Mouse (Mus musculus) thymus, adult 2 months (tissue): ENCODE data around the gene Ank3. TPM values are rescaled to one million over a fixed set of nuclear protein-coding genes. Genes with fewer than 3 reads are reported as not detected.

Experiments used
- DNase-seq: peaks from one replicate; pipeline ENCODE4 v3.0.0; 2021
- H3K27ac ChIP-seq: fragments of 200-500 bp; 2 replicates; pipeline ENCODE4 v1.5.1; 2012; ENCODE audit warnings: low read length, control low read depth; ENCODE audit not compliant: control insufficient read depth, insufficient read depth
- H3K27me3 ChIP-seq: fragments of 200-500 bp; 2 replicates; pipeline ENCODE4 v1.6.1; 2012; ENCODE audit warnings: mild to moderate bottlenecking, low read length, moderate library complexity, mixed read lengths; ENCODE audit not compliant: control insufficient read depth, insufficient read depth
- H3K36me3 ChIP-seq: fragments of 200-500 bp; 2 replicates; pipeline ENCODE4 v1.6.1; 2012; ENCODE audit warnings: mild to moderate bottlenecking, low read length, moderate library complexity; ENCODE audit not compliant: control insufficient read depth, insufficient read depth
- H3K4me1 ChIP-seq: fragments of 200-500 bp; replicated peaks from 2 replicates; pipeline ENCODE4 v1.6.1; 2012; ENCODE audit warnings: low read length; ENCODE audit not compliant: control insufficient read depth, insufficient read depth
- H3K4me3 ChIP-seq: fragments of 200-500 bp; 2 replicates; pipeline ENCODE4 v1.5.1; 2012; ENCODE audit warnings: mild to moderate bottlenecking, low read length, control low read depth, moderate library complexity; ENCODE audit not compliant: control insufficient read depth, insufficient read depth
- CTCF ChIP-seq: fragments of 200-500 bp; IDR thresholded peaks from 2 replicates; pipeline ENCODE4 v1.5.1; 2012; ENCODE audit warnings: mild to moderate bottlenecking, control low read depth, low read length, moderate library complexity, borderline replicate concordance; ENCODE audit not compliant: control insufficient read depth, poor library complexity, insufficient read depth; ENCODE audit errors: extremely low read depth
- POLR2A ChIP-seq: fragments of 200-500 bp; IDR thresholded peaks from 2 replicates; pipeline ENCODE4 v1.6.1; 2012; ENCODE audit warnings: mild to moderate bottlenecking, low read length, control low read depth, moderate library complexity; ENCODE audit not compliant: control insufficient read depth, poor library complexity, insufficient read depth; ENCODE audit errors: extremely low read depth
- WGBS: fragments of 180-500 bp; shearing (Covaris S2); methylation state at CpG from one replicate; pipeline ENCODE4 v1.1.7; 2018; 5-methylcytosine and 5-hydroxymethylcytosine counted together
- polyA plus RNA-seq: library from polyadenylated mRNA; depleted of rRNA; stranded (reverse); fragments of >200 nt; gene quantifications from 2 replicates; pipeline ENCODE4 v1.2.3, GENCODE M21; 2012

Ank3 gene
- polyA plus RNA-seq, 1 experiment = 4.2 TPM

DNA sequence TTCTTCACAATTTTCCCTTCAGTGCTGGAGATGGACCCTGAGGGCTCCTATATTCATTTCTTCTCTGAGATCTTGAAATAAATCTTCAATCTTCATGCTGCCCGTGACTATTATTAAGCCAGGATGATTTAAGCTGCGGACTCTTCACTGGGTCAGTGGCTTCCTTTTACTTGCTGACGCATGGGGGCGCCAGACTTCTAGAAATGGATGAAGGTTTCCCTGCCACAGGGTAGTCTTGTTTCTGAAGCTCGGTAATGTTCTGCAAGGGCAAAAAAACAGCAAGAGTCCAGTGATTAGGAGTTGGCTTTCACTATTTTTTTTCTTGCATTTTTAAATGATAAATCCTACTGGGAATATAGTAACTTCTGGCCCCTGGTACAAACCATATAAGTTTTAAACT lies 471.8 kb downstream of the Ank3 start:
- Histone ChIP-seq H3K36me3 (no peaks in the 10 kb centered on the region), H3K27me3 (no peaks in the 10 kb centered on the region), H3K4me1 (no peaks in the 10 kb centered on the region), H3K27ac (no peak overlapping the region), H3K4me3 (no peak overlapping the region)
- DNase-seq = peak; percentile 48
- TF ChIP-seq CTCF (no peak), POLR2A (no peak)
- WGBS = 7% methylated on average over 5 of the region's 5 CpGs

DNA sequence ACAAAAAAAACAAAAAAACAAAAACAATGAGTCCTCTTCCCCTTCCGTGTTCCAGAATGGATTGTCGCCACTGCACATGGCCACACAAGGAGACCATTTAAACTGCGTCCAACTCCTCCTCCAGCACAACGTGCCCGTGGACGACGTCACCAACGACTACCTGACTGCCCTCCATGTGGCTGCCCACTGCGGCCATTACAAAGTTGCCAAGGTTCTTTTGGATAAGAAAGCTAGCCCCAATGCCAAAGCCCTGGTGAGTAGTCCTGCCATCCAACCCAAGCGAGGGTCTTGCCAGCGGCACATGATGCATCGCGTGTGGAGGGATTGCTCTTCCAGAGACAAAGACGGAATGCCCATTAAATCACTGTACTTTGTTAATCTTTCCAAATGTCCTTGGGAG lies 472.4 kb downstream of the Ank3 start:
- no peak for TF ChIP-seq POLR2A
- no peak for TF ChIP-seq CTCF
- Histone ChIP-seq H3K4me3 (no peak overlapping the region), H3K36me3 (no peaks in the 10 kb centered on the region), H3K27me3 (no peaks in the 10 kb centered on the region), H3K27ac (no peak overlapping the region), H3K4me1 (no peaks in the 10 kb centered on the region)
- no peak for DNase-seq
- 94% methylated on average over 14 of the region's 14 CpGs for WGBS

DNA sequence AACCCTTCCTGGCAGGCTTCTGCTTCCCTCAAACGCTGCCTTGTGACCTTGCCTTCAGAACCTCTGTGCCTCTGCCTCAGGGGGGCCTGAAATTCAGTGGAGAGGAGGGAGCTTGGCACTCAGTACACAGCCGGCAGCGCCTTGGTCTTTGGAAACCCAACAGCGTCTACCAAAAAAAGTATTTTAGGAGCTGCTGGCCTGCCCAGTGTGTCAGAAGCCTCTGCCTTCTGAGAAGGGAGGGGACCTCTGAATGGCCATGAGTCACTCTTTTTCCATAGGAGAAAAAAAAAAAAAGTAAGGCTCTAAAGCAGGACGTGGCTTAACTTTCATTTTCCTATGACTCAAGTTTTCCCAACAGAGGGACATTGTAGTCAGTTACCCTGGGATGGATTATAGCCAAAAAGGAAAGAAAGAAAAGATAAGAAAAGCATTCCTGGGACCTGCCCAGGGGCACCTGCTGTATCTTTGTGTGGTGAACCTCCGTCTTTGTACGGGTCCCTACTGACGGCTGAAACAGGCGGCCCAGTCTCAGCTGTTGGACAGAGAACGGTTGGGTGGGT lies 473.7 kb downstream of the Ank3 start:
- TF ChIP-seq POLR2A = no peak
- no peak for TF ChIP-seq CTCF
- H3K4me3 ChIP-seq = no peak overlapping the region
- H3K27ac ChIP-seq = no peak overlapping the region
- H3K36me3 ChIP-seq = no peaks in the 10 kb centered on the region
- H3K27me3 ChIP-seq = no peaks in the 10 kb centered on the region
- DNase-seq = no peak
- no peaks in the 10 kb centered on the region for H3K4me1 ChIP-seq
- 77% methylated on average over 10 of the region's 10 CpGs for WGBS

DNA sequence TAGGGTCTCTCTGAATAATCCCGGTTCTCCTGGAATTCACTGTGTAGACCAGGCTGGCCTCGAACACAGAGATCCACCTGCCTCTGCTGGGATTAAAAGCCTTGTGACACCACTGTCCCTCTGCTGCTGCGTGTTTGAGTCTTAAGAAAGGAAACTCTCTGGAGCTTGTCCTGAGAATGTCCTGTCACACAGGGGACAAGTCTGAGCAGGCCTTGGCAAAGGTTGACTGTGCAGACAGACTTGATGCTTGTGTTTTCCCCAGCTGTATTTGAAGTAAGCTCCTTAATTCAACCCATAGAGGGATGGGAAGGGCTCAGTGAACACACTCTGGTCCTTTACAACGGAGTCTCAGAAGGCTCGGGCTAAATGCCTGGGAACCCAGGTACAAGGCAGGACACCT lies 474.3 kb downstream of the Ank3 start:
- Histone ChIP-seq H3K4me3 (no peak overlapping the region), H3K4me1 (no peaks in the 10 kb centered on the region), H3K36me3 (no peaks in the 10 kb centered on the region), H3K27me3 (no peaks in the 10 kb centered on the region), H3K27ac (no peak overlapping the region)
- 89% methylated on average over 5 of the region's 5 CpGs for WGBS
- DNase-seq = no peak
- no peak for TF ChIP-seq CTCF
- no peak for TF ChIP-seq POLR2A

DNA sequence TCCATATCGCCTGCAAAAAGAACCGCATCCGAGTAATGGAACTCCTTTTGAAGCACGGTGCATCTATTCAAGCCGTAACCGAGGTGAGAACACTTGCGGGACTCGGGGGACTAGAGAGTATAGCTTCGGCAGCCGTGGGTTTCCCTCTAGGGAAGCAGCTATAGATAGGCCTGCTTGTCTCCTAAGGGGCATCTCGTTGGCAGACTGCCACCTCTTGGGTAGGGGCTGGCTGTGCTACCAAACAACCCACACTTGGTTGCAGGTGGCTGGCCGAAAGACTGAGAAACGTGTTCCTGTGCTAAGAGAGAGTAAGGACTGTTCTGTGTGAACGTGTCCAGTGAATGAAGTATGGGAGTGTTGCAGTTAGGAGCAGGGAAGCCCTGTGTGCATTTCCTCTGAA lies 476.2 kb downstream of the Ank3 start:
- H3K36me3 ChIP-seq = no peaks in the 10 kb centered on the region
- H3K27ac ChIP-seq = no peak overlapping the region
- H3K27me3 ChIP-seq = no peaks in the 10 kb centered on the region
- no peak for TF ChIP-seq CTCF
- TF ChIP-seq POLR2A = no peak
- no peak for DNase-seq
- H3K4me1 ChIP-seq = no peaks in the 10 kb centered on the region
- H3K4me3 ChIP-seq = no peak overlapping the region
- 78% methylated on average over 14 of the region's 14 CpGs for WGBS

DNA sequence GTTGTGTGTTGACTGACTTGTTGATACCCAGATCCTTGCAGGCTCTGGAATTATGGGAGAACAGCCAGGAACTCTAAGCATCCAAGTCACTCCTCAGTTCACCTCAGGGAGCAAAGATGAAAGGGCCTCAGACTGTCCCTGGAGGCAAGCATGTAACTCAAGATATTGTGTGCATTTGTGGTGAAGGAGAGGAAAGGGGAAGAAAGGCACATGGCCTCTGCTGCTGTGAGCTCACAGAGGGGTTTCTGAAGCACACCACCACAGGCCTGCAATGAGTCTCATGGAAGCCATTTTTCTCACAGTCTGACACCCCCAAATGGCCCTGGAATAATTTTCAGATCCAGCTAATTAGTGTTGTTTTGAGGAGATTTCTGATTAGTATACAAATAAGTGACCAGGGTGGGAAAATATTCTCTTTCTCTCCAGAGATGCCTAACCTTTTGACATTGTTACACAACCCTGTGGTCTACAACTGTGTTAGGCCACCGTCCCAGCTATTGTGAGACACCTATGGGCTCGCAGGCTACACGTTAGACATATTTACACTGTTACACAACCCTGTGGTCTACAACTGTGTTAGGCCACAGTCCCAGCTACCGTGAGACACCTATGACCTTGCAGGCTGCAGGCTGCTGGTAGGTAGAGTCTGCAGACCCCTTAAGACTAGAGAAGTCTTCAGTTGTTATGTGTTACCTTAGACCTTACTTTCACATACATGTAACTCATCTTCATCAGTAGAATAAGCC lies 485.5 kb downstream of the Ank3 start:
- Histone ChIP-seq H3K27me3 (no peaks in the 10 kb centered on the region), H3K4me3 (no peak overlapping the region), H3K27ac (no peak overlapping the region), H3K4me1 (no peaks in the 10 kb centered on the region), H3K36me3 (no peaks in the 10 kb centered on the region)
- TF ChIP-seq POLR2A (no peak), CTCF (no peak)
- no peak for DNase-seq
- 88% methylated on average over 4 of the region's 4 CpGs for WGBS
